Mouse (Mus musculus) forebrain, embryonic 14.5 days (tissue): Measurements from ENCODE around the gene Tex12. TPM values are rescaled to one million over a fixed set of nuclear protein-coding genes. Genes with fewer than 3 reads are reported as not detected.
A peak's percentile ranks its signal among the peaks of the same experiment; 100 is the strongest.

Experiments
- ATAC-seq: fragments of 200-750 bp; cut with Nextera tagmentation; 2 replicates; pipeline ENCODE4 v1.8.0; 2017; ENCODE audit warnings: mild to moderate bottlenecking, moderate library complexity
- DNase-seq: peaks from one replicate; pipeline ENCODE4 v3.0.0-alpha.2; 2015; ENCODE audit warnings: low spot score
- H3K27ac ChIP-seq: fragments of 300-500 bp; sonication (generic); 2 replicates; pipeline ENCODE4 v1.5.1; 2014; ENCODE audit warnings: low read depth, mild to moderate bottlenecking, control low read depth, low read length, moderate library complexity
- H3K27me3 ChIP-seq: fragments of 300-500 bp; sonication (generic); replicated peaks from 2 replicates; pipeline ENCODE4 v1.6.1; 2014; ENCODE audit warnings: low read length, control low read depth, mixed read lengths; ENCODE audit not compliant: control insufficient read depth, insufficient read depth
- H3K36me3 ChIP-seq: fragments of 300-500 bp; sonication (generic); 2 replicates; pipeline ENCODE4 v1.6.1; 2014; ENCODE audit warnings: low read length, control low read depth; ENCODE audit not compliant: control insufficient read depth, insufficient read depth
- H3K4me1 ChIP-seq: fragments of 300-500 bp; sonication (generic); 2 replicates; pipeline ENCODE4 v1.6.1; 2014; ENCODE audit warnings: antibody characterized with exemption, low read length, control low read depth; ENCODE audit not compliant: control insufficient read depth, insufficient read depth
- H3K4me2 ChIP-seq: fragments of 300-500 bp; sonication (generic); 2 replicates; pipeline ENCODE4 v1.6.1; 2014; ENCODE audit warnings: mild to moderate bottlenecking, control low read depth, low read length
- H3K4me3 ChIP-seq: fragments of 300-500 bp; sonication (generic); 2 replicates; pipeline ENCODE4 v1.5.1; 2014; ENCODE audit warnings: low read depth, low read length, control low read depth
- H3K9ac ChIP-seq: fragments of 300-500 bp; sonication (generic); 2 replicates; pipeline ENCODE4 v1.6.1; 2014; ENCODE audit warnings: mild to moderate bottlenecking, low read length, control low read depth, moderate library complexity
- H3K9me3 ChIP-seq: fragments of 300-500 bp; sonication (generic); replicated peaks from 2 replicates; pipeline ENCODE4 v1.6.1; 2016; ENCODE audit warnings: low read length, control low read depth, mixed read lengths; ENCODE audit not compliant: control insufficient read depth
- WGBS: fragments of 180-500 bp; shearing (Covaris S2); extraction: QIAGEN DNeasy Blood & Tissue Kit; methylation state at CpG from one replicate; pipeline ENCODE4 v1.1.7; 2014; 5-methylcytosine and 5-hydroxymethylcytosine counted together
- polyA plus RNA-seq: library from polyadenylated mRNA; unstranded; fragments of >200 nt; fragmentation: Nextera tagmentation; extraction: Ambion mirVana; gene quantifications from 2 replicates; pipeline ENCODE4 v1.2.1, GENCODE M21; 2014

Tex12 gene
- polyA plus RNA-seq = 0.25 TPM in 1 of 2 replicates, not detected in the other

GRCm38 (mm10) chr9:50561145-50561917 is at the start of gene Tex12:
Tex12 (minus strand) TSS chr9:50561325.
- H3K4me2 ChIP-seq = no peak within 1 kb of the TSS
- DNase-seq = no peak
- ATAC-seq = no peak
- H3K9me3 ChIP-seq = no peaks in the 10 kb centered on the region
- no peak within 1 kb of the TSS for H3K27ac ChIP-seq
- no peaks in the 10 kb centered on the region for H3K4me1 ChIP-seq
- H3K27me3 ChIP-seq = no peaks in the 10 kb centered on the region
- H3K9ac ChIP-seq = no peak within 1 kb of the TSS
- H3K36me3 ChIP-seq = no peaks in the 10 kb centered on the region
- no peak within 1 kb of the TSS for H3K4me3 ChIP-seq
- 91% methylated on average over 38 of the region's 38 CpGs for WGBS

- peaks cover 45% of the 10 kb centered on the region for H3K36me3 ChIP-seq
- peak overlapping the region; percentile 95 for H3K4me2 ChIP-seq
- peak overlapping the region; percentile 67 for H3K4me3 ChIP-seq
- H3K27me3 ChIP-seq = no peaks in the 10 kb centered on the region
- no peak overlapping the region for H3K27ac ChIP-seq
- H3K4me1 ChIP-seq = peaks cover 18% of the 10 kb centered on the region
- WGBS = 3% methylated on average over 6 of the region's 6 CpGs
- ATAC-seq (no peak), DNase-seq (no peak)
- no peaks in the 10 kb centered on the region for H3K9me3 ChIP-seq
- H3K9ac ChIP-seq = peak overlapping the region; percentile 85
These were observed 43.2 kb upstream of the Tex12 start for GRCm38 (mm10) chr9:50604338-50604737.

- 0% methylated on average over 24 of the region's 24 CpGs for whole genome bisulfite sequencing
- Histone ChIP-seq H3K4me2 (peak overlapping the region; percentile 95), H3K4me3 (peak overlapping the region; percentile 67), H3K27me3 (no peaks in the 10 kb centered on the region), H3K9me3 (no peaks in the 10 kb centered on the region), H3K9ac (peak overlapping the region; percentile 85), H3K36me3 (peaks cover 47% of the 10 kb centered on the region), H3K4me1 (peaks cover 18% of the 10 kb centered on the region), H3K27ac (peak overlapping the region; percentile 76; the same call in 1 of the 2 replicates)
- DNase-seq = no peak
- peak; percentile 87 for ATAC-seq
These were observed 42.8 kb upstream of the Tex12 start for GRCm38 (mm10) chr9:50603998-50604324.

GRCm38 (mm10) chr9:50603189-50603997 is 42.3 kb upstream of the Tex12 start, which contains the start of the genes Sdhd and Timm8b:
Sdhd (minus strand) TSS chr9:50603812.
Timm8b (plus strand) TSS chr9:50603910.
- Histone ChIP-seq H3K4me3 (peak within 1 kb of the TSS; percentile 67), H3K36me3 (peaks cover 47% of the 10 kb centered on the region), H3K27me3 (no peaks in the 10 kb centered on the region), H3K9ac (peak within 1 kb of the TSS; percentile 85), H3K27ac (peak within 1 kb of the TSS; percentile 76), H3K4me2 (peak within 1 kb of the TSS; percentile 95), H3K4me1 (peaks cover 18% of the 10 kb centered on the region), H3K9me3 (no peaks in the 10 kb centered on the region)
- ATAC-seq (peak; percentile 98), DNase-seq (peak; percentile 99)
- 1% methylated on average over 48 of the region's 48 CpGs for WGBS

GRCm38 (mm10) chr9:50602055-50602845 is 41.1 kb upstream of the Tex12 start:
- Histone ChIP-seq H3K4me1 (peaks cover 18% of the 10 kb centered on the region), H3K4me2 (peak overlapping the region; percentile 95), H3K4me3 (peak overlapping the region; percentile 67), H3K9me3 (no peaks in the 10 kb centered on the region), H3K27me3 (no peaks in the 10 kb centered on the region), H3K27ac (no peak overlapping the region), H3K36me3 (peaks cover 47% of the 10 kb centered on the region), H3K9ac (no peak overlapping the region)
- WGBS = 92% methylated on average over 7 of the region's 7 CpGs
- DNase-seq (no peak), ATAC-seq (no peak)

GRCm38 (mm10) chr9:50601536-50601935 is 40.4 kb upstream of the Tex12 start:
- DNase-seq = no peak
- Histone ChIP-seq H3K27me3 (no peaks in the 10 kb centered on the region), H3K4me3 (no peak overlapping the region), H3K9ac (no peak overlapping the region), H3K27ac (no peak overlapping the region), H3K9me3 (no peaks in the 10 kb centered on the region), H3K4me1 (peaks cover 18% of the 10 kb centered on the region), H3K4me2 (no peak overlapping the region), H3K36me3 (peaks cover 49% of the 10 kb centered on the region)
- ATAC-seq = no peak
- 88% methylated on average over 6 of the region's 6 CpGs for WGBS

GRCm38 (mm10) chr9:50596973-50597372 is 35.8 kb upstream of the Tex12 start:
- Histone ChIP-seq H3K4me1 (peaks cover under 1% of the 10 kb centered on the region; the same call in 1 of the 2 replicates), H3K27me3 (no peaks in the 10 kb centered on the region), H3K4me3 (no peak overlapping the region), H3K4me2 (no peak overlapping the region), H3K9ac (no peak overlapping the region), H3K27ac (no peak overlapping the region), H3K9me3 (no peaks in the 10 kb centered on the region), H3K36me3 (peaks cover 58% of the 10 kb centered on the region)
- ATAC-seq (no peak), DNase-seq (no peak)
- 95% methylated on average over 8 of the region's 8 CpGs for WGBS

- Histone ChIP-seq H3K4me3 (no peak overlapping the region), H3K9me3 (no peaks in the 10 kb centered on the region), H3K36me3 (peaks cover 51% of the 10 kb centered on the region), H3K9ac (no peak overlapping the region), H3K27ac (no peak overlapping the region), H3K4me1 (no peaks in the 10 kb centered on the region), H3K4me2 (no peak overlapping the region), H3K27me3 (no peaks in the 10 kb centered on the region)
- DNase-seq (no peak), ATAC-seq (no peak)
- whole genome bisulfite sequencing = 81% methylated on average over 12 of the region's 12 CpGs
These were observed 33.8 kb upstream of the Tex12 start for GRCm38 (mm10) chr9:50594794-50595417.
